ENCODE assay signal across 19 mouse cellular contexts in genomic region chr1:63561772-63562520, GRCm38 (mm10). TPM values are rescaled to one million over a fixed set of nuclear protein-coding genes. Genes with fewer than 3 reads are reported as not detected.
"Had no signal": no experiment of that assay in that cellular context is flagged by ENCODE, and none has a peak within 500 bp of the region (broad histone marks: within the 10 kb centered on the region; RNA-seq: fewer than 3 reads in every experiment).

No protein-coding gene starts in this region.

- H3K4me3 ChIP-seq: limb, embryonic 12.5 days; midbrain, embryonic 12.5 days; neural tube, embryonic 13.5 days had no signal

- DNase-seq: kidney, postnatal 14 days; liver; lung, adult 18-20 months; retina, postnatal 1 day; thymus, postnatal 36 days had no signal

- H3K36me3 ChIP-seq: limb, embryonic 12.5 days; midbrain, embryonic 12.5 days had no signal

- H3K27me3 ChIP-seq: limb, embryonic 12.5 days; neural tube, embryonic 13.5 days had no signal

- H3K9ac ChIP-seq: limb, embryonic 12.5 days; liver, embryonic 14.5 days; midbrain, embryonic 12.5 days; neural tube, embryonic 13.5 days had no signal

- H3K4me2 ChIP-seq: limb, embryonic 12.5 days; midbrain, embryonic 12.5 days; neural tube, embryonic 13.5 days had no signal

- H3K27ac ChIP-seq: limb, embryonic 12.5 days; liver, embryonic 14.5 days; midbrain, embryonic 12.5 days; neural tube, embryonic 13.5 days had no signal

- H3K9me3 ChIP-seq: limb, embryonic 12.5 days; midbrain, embryonic 12.5 days; neural tube, embryonic 13.5 days had no signal

- H3K4me1 ChIP-seq: limb, embryonic 12.5 days; neural tube, embryonic 13.5 days had no signal

- ATAC-seq: midbrain, embryonic 16.5 days had no signal

RNA-seq across cellular contexts. Expression of gene Gm39653, which starts 53.8 kb away (rescaled TPM):
- total RNA-seq: layer of hippocampus, adult 8-10 months; layer of hippocampus, postnatal 25 days; left cerebral cortex, adult 8-10 months; megakaryocyte-erythroid progenitor cell, adult 5-6 weeks had no signal
- polyA plus RNA-seq: large intestine, adult 2 months; limb, embryonic 12.5 days; liver, embryonic 14.5 days; lung, embryonic 16.5 days; midbrain, embryonic 12.5 days; midbrain, embryonic 16.5 days; neural tube, embryonic 13.5 days; small intestine, adult 2 months; stomach, embryonic 16.5 days; thymus, postnatal 0 days had no signal
